Mouse (Mus musculus) right cerebral cortex, postnatal 4 days (tissue): ENCODE measurements around the gene Pde8a.

ENCODE experiments used
- DNase-seq: peaks from one replicate; pipeline ENCODE4 v3.0.0-alpha.2; 2022

The Pde8a gene

GRCm38 (mm10) chr7:81211760-81212159 is 1.6 kb upstream of the Pde8a start:
- no peak for DNase-seq

- peak; percentile 6 for DNase-seq
Observed at GRCm38 (mm10) chr7:81212261-81212681, 1.1 kb upstream of the Pde8a start.

- peak; percentile 72 for DNase-seq
Observed at GRCm38 (mm10) chr7:81212697-81213346, 574 bp upstream of the Pde8a start.

GRCm38 (mm10) chr7:81214153-81214907 is 934 bp downstream of the Pde8a start:
- no peak for DNase-seq

- no peak for DNase-seq
Observed at GRCm38 (mm10) chr7:81215950-81216349, 2.6 kb downstream of the Pde8a start.

- DNase-seq: no peak
Observed at GRCm38 (mm10) chr7:81219321-81219720, 5.9 kb downstream of the Pde8a start.

- no peak for DNase-seq
Observed at GRCm38 (mm10) chr7:81220381-81220780, 7.0 kb downstream of the Pde8a start.

- DNase-seq: no peak
Observed at GRCm38 (mm10) chr7:81224260-81224659, 10.9 kb downstream of the Pde8a start.

- no peak for DNase-seq
Observed at GRCm38 (mm10) chr7:81230091-81230792, 16.8 kb downstream of the Pde8a start.

GRCm38 (mm10) chr7:81232674-81233073 is 19.3 kb downstream of the Pde8a start:
- DNase-seq: no peak

GRCm38 (mm10) chr7:81235117-81235516 is 21.7 kb downstream of the Pde8a start:
- no peak for DNase-seq

GRCm38 (mm10) chr7:81235600-81236223 is 22.3 kb downstream of the Pde8a start:
- DNase-seq: no peak

- DNase-seq: no peak
Observed at GRCm38 (mm10) chr7:81243361-81243760, 30.0 kb downstream of the Pde8a start.

GRCm38 (mm10) chr7:81249854-81250279 is 36.5 kb downstream of the Pde8a start:
- no peak for DNase-seq

GRCm38 (mm10) chr7:81250601-81251000 is 37.2 kb downstream of the Pde8a start:
- no peak for DNase-seq

GRCm38 (mm10) chr7:81251521-81251920 is 38.1 kb downstream of the Pde8a start:
- no peak for DNase-seq

GRCm38 (mm10) chr7:81253317-81253716 is 39.9 kb downstream of the Pde8a start:
- DNase-seq: no peak

- no peak for DNase-seq
Observed at GRCm38 (mm10) chr7:81254579-81254978, 41.2 kb downstream of the Pde8a start.

- no peak for DNase-seq
Observed at GRCm38 (mm10) chr7:81255456-81255855, 42.1 kb downstream of the Pde8a start.

- no peak for DNase-seq
Observed at GRCm38 (mm10) chr7:81256773-81257172, 43.4 kb downstream of the Pde8a start.

GRCm38 (mm10) chr7:81261548-81261947 is 48.2 kb downstream of the Pde8a start:
- no peak for DNase-seq

GRCm38 (mm10) chr7:81272908-81273307 is 59.5 kb downstream of the Pde8a start:
- DNase-seq: no peak

- DNase-seq: no peak
Observed at GRCm38 (mm10) chr7:81278966-81279365, 65.6 kb downstream of the Pde8a start.
